Mouse (Mus musculus): Measurements from ENCODE around the gene Rab20. TPM values are rescaled to one million over a fixed set of nuclear protein-coding genes. Genes with fewer than 3 reads are reported as not detected.

Rab20 gene
- polyA plus RNA-seq (2015; fragmentation: Nextera tagmentation; extraction: Ambion mirVana) = 1.6 and 1.7 TPM in 2 replicates

DNA sequence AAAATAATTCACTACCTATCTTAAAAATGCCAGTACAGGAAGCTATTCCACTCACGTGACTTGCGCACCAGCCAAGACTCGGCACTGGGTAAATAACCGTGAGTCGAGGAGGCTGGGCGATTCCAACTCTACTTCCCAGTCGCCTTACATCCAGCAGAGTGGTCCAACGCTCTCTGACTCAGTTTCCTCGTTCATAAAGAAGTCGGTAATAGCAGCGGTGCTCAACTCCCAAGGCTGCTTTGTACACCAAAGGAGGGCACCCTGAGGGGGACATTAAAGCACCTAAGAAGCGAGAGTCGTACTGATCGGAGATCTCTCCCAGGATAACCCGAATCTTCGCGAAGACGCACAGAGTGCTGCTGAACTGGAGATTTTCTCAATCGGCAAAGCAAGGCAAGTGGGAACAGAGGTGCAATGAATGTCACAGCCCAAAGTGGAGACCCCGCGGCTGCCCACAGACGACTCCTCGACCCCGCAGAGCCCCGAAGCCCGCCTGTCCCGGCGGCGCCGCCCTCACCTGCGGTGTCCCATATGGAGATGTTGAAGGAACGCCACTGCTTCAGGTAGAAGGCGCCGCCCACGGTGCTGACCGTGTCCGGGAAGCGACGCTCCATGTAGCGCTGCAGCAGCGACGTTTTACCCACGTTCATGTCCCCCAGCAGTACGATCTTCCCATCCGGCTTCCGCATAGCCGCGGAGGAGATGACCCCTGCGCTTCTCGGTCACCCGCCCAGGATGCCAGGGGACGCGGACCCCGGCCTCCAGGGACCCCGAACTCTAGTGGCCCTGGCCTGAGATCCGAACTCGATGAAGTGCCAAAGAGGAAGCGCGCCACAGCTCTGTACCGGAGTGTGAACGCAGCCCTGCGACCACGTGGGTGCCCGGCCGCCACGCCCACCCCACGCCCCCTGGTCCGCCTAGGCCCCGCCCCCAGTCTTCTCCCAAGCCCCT is at the start of gene Rab20:
TSS of gene Rab20 (minus strand) at position 900 of the 951 bp plus-strand sequence.
- no peak within 1 kb of the TSS for H3K27ac ChIP-seq
- peak within 1 kb of the TSS; percentile 60 for H3K4me3 ChIP-seq
- peaks cover 92% of the 10 kb centered on the region for H3K27me3 ChIP-seq
- WGBS = under 1% methylated on average over 68 of the region's 69 CpGs
- peak; percentile 64 for ATAC-seq (ENCODE audit: low FRiP score, low read depth)
- H3K4me2 ChIP-seq (replicated peaks) = peak within 1 kb of the TSS; percentile 99
- H3K4me1 ChIP-seq = peaks cover 45% of the 10 kb centered on the region
- H3K36me3 ChIP-seq = no peaks in the 10 kb centered on the region
- no peaks in the 10 kb centered on the region for H3K9me3 ChIP-seq
- H3K9ac ChIP-seq = peak within 1 kb of the TSS; percentile 57

DNA sequence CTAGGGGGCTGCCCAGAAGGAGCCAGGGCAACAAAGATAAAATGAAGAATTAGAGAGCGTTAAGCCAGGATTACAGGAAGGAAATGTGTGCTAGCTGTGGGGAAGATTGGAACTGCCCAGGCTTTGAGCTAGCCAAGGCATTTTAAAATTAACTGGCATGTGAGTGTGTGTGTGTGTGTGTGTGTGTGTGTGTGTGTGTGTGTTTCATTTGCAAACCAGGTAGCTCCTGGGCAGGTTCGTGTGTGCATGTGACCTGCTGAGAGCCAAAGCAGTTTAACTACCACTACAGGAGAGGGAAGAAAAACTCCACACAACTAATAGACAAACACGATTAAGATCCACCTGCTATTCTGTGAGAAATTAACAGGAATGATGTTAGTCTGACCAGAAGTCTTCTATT is 44.8 kb upstream of the Rab20 start:
- Histone ChIP-seq H3K9me3 (no peaks in the 10 kb centered on the region), H3K27ac (no peak overlapping the region), H3K4me1 (peaks cover 2% of the 10 kb centered on the region; the same call in 1 of the 2 replicates), H3K27me3 (no peaks in the 10 kb centered on the region), H3K4me3 (no peak overlapping the region), H3K9ac (no peak overlapping the region), H3K36me3 (peaks cover 56% of the 10 kb centered on the region), H3K4me2 (replicated peaks) (no peak overlapping the region)
- WGBS = 78% methylated on average over 3 of the region's 3 CpGs
- no peak for ATAC-seq (ENCODE audit: low FRiP score, low read depth)

DNA sequence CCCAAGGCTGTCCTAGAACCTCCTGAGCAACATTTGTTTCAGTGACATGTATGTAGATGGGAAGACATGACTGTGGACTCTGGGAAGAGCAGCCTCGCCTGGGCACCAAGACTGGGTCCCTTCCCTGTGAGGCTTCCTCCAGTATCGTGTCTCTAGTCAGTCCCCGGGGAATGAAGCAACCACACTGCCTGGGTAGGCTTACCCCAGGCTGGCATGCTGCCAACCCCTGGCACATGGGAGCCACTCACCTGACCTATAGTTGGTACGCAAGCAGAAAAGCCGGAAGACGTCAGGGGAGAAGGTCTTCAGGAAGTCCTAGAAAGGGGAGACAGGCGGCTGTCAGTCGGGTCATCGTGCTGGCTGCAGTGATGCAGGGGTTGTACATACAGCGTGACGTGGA is 40.2 kb upstream of the Rab20 start:
- ATAC-seq (ENCODE audit: low FRiP score, low read depth) = no peak
- no peaks in the 10 kb centered on the region for H3K27me3 ChIP-seq
- no peak overlapping the region for H3K27ac ChIP-seq
- H3K4me1 ChIP-seq = no peaks in the 10 kb centered on the region
- H3K4me3 ChIP-seq = no peak overlapping the region
- WGBS = 88% methylated on average over 11 of the region's 11 CpGs
- no peaks in the 10 kb centered on the region for H3K9me3 ChIP-seq
- no peak overlapping the region for H3K4me2 ChIP-seq (replicated peaks)
- H3K36me3 ChIP-seq = peaks cover 81% of the 10 kb centered on the region
- H3K9ac ChIP-seq = no peak overlapping the region

- no peaks in the 10 kb centered on the region for H3K4me1 ChIP-seq
- no peak overlapping the region for H3K4me3 ChIP-seq
- peaks cover 84% of the 10 kb centered on the region for H3K36me3 ChIP-seq
- 88% methylated on average over 6 of the region's 6 CpGs for WGBS
- no peaks in the 10 kb centered on the region for H3K27me3 ChIP-seq
- no peak overlapping the region for H3K27ac ChIP-seq
- no peak overlapping the region for H3K4me2 ChIP-seq (replicated peaks)
- H3K9ac ChIP-seq = no peak overlapping the region
- no peak for ATAC-seq (ENCODE audit: low FRiP score, low read depth)
- no peaks in the 10 kb centered on the region for H3K9me3 ChIP-seq
Observed at GRCm38 (mm10) chr8:11518056-11518396, 39.5 kb upstream of the Rab20 start.

DNA sequence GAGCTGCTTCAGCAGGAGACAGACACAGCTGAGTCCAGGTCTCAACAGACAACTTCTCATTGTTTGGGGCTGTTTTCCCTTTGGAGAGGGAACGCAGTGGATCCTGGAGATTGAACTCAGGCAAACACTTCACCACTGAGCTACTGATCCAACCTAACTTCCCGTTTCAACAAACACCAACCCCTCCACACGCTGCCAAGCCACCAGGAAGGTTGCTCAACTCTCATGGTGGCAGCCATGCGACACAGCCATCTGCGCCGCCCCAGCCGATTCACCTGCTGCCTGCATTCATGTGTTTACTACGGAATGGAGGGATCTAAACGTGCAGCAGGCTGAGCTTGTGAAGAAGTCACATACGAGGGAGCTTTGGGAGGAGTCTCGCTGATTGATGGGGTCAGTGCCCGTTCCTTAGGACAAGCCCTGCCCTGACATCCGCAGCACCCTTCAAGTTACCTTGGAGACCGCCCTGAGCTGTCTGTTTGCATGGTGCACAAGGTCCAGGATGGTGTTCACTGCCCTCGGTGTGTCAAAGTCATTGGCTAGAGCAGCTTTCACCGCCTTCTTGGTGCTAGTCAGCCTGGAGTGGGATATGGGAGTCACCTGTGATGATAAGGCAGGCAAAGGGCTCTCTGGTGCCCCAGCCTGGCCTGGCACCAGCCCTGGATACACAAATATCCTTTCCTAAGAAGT is 39.0 kb upstream of the Rab20 start:
- no peak for ATAC-seq (ENCODE audit: low FRiP score, low read depth)
- WGBS = 86% methylated on average over 16 of the region's 16 CpGs
- no peak overlapping the region for H3K27ac ChIP-seq

GRCm38 (mm10) chr8:11516292-11516691 is 37.8 kb upstream of the Rab20 start:
- Histone ChIP-seq H3K36me3 (peaks cover 89% of the 10 kb centered on the region), H3K27ac (no peak overlapping the region), H3K4me3 (no peak overlapping the region), H3K9ac (no peak overlapping the region), H3K4me1 (no peaks in the 10 kb centered on the region), H3K9me3 (no peaks in the 10 kb centered on the region), H3K27me3 (no peaks in the 10 kb centered on the region), H3K4me2 (replicated peaks) (no peak overlapping the region)
- ATAC-seq (ENCODE audit: low FRiP score, low read depth) = no peak
- WGBS = 92% methylated on average over 9 of the region's 9 CpGs

More for the DNA sequence above, 39.0 kb upstream of the Rab20 start:
- Histone ChIP-seq H3K36me3 (peaks cover 89% of the 10 kb centered on the region), H3K4me1 (no peaks in the 10 kb centered on the region), H3K4me3 (no peak overlapping the region), H3K9ac (no peak overlapping the region), H3K4me2 (replicated peaks) (no peak overlapping the region), H3K27me3 (no peaks in the 10 kb centered on the region), H3K9me3 (no peaks in the 10 kb centered on the region)

DNA sequence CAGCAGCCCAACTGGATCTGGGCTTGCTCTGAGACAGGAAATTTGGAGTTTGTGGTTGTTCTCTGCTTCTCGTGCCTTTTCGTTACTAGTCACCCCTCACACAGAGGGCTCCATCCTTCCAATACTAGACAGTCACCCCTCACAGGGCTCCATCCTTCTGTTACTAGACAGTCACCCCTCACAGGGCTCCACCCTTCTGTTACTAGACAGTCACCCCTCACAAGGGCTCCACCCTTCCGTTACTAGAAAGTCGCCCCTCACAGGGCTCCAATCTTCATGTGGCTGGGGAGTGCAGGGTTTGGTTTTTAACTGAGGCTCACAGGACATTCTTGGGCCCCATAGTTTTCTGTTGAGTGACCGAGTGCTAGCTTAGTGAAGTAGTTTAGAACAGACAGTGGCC is 34.7 kb upstream of the Rab20 start:
- Histone ChIP-seq H3K36me3 (peaks cover 98% of the 10 kb centered on the region), H3K27ac (no peak overlapping the region), H3K4me3 (no peak overlapping the region), H3K27me3 (no peaks in the 10 kb centered on the region), H3K9me3 (no peaks in the 10 kb centered on the region), H3K4me1 (no peaks in the 10 kb centered on the region), H3K4me2 (replicated peaks) (no peak overlapping the region), H3K9ac (no peak overlapping the region)
- ATAC-seq (ENCODE audit: low FRiP score, low read depth) = no peak
- 86% methylated on average over 5 of the region's 5 CpGs for WGBS

- Histone ChIP-seq H3K9me3 (no peaks in the 10 kb centered on the region), H3K4me1 (no peaks in the 10 kb centered on the region), H3K4me3 (no peak overlapping the region), H3K9ac (no peak overlapping the region), H3K27me3 (no peaks in the 10 kb centered on the region), H3K4me2 (replicated peaks) (no peak overlapping the region), H3K27ac (no peak overlapping the region), H3K36me3 (peaks cover 97% of the 10 kb centered on the region)
- ATAC-seq (ENCODE audit: low FRiP score, low read depth) = no peak
- WGBS = 85% methylated on average over 9 of the region's 9 CpGs
Observed at GRCm38 (mm10) chr8:11512711-11513110, 34.2 kb upstream of the Rab20 start.

DNA sequence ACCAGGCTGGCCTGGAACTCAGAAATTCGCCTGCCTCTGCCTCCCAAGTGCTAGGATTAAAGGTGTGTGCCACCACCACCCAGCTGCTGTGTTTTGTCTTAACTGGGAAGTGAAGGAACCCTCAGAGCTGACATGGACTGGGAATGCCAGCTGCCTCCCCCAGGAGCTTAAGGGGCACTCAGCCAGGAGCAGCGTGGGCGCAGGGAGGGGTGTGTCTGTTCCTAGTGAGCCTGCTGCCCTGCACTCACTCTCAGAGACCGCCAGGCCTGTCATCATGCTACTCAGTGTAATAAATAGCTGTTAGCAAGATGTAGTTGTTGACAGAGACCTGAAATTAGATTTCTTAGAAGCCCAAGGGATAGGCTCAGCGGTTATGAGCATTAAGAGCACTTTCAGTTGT is 32.5 kb upstream of the Rab20 start:
- Histone ChIP-seq H3K4me2 (replicated peaks) (no peak overlapping the region), H3K27me3 (no peaks in the 10 kb centered on the region), H3K27ac (no peak overlapping the region), H3K9me3 (no peaks in the 10 kb centered on the region), H3K4me3 (no peak overlapping the region), H3K9ac (no peak overlapping the region), H3K4me1 (no peaks in the 10 kb centered on the region), H3K36me3 (peaks cover 97% of the 10 kb centered on the region)
- ATAC-seq (ENCODE audit: low FRiP score, low read depth) = no peak
- 80% methylated on average over 5 of the region's 5 CpGs for WGBS

GRCm38 (mm10) chr8:11508880-11509279 is 30.4 kb upstream of the Rab20 start:
- H3K27me3 ChIP-seq = no peaks in the 10 kb centered on the region
- no peak overlapping the region for H3K27ac ChIP-seq
- WGBS = 78% methylated on average over 10 of the region's 10 CpGs
- H3K36me3 ChIP-seq = peaks cover 97% of the 10 kb centered on the region
- H3K4me1 ChIP-seq = no peaks in the 10 kb centered on the region
- no peak overlapping the region for H3K4me2 ChIP-seq (replicated peaks)
- H3K9ac ChIP-seq = no peak overlapping the region
- no peaks in the 10 kb centered on the region for H3K9me3 ChIP-seq
- H3K4me3 ChIP-seq = no peak overlapping the region
- no peak for ATAC-seq (ENCODE audit: low FRiP score, low read depth)

DNA sequence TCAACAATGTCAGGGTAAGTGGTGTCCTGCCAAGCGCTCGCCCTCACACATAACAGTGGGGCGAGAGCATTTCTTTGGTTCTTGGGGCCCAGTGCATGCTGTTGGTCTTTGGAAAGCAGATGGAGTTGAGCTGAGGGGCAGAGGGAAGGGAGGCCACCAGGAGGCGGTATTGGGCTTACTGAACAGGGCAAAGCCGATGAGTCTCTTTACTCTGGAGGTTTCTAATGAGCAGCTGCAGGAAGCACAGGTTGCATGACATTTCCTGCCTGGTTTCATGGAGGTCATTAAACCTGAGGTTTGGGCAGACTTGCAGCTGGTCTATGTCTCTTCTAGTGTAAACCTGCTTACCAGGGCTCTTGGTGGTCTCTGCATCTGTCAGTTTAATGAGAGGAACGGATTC is 28.3 kb upstream of the Rab20 start:
- 59% methylated on average over 6 of the region's 6 CpGs for WGBS
- Histone ChIP-seq H3K4me1 (no peaks in the 10 kb centered on the region), H3K9ac (no peak overlapping the region), H3K36me3 (peaks cover 93% of the 10 kb centered on the region), H3K27me3 (no peaks in the 10 kb centered on the region), H3K4me3 (no peak overlapping the region), H3K27ac (no peak overlapping the region), H3K4me2 (replicated peaks) (no peak overlapping the region), H3K9me3 (no peaks in the 10 kb centered on the region)
- no peak for ATAC-seq (ENCODE audit: low FRiP score, low read depth)

GRCm38 (mm10) chr8:11506074-11506473 is 27.6 kb upstream of the Rab20 start:
- peaks cover 85% of the 10 kb centered on the region for H3K36me3 ChIP-seq

More at GRCm38 (mm10) chr8:11506074-11506473, 27.6 kb upstream of the Rab20 start:
- no peak for ATAC-seq (ENCODE audit: low FRiP score, low read depth)
- no peak overlapping the region for H3K9ac ChIP-seq
- H3K27ac ChIP-seq = no peak overlapping the region
- H3K27me3 ChIP-seq = no peaks in the 10 kb centered on the region
- no peaks in the 10 kb centered on the region for H3K4me1 ChIP-seq
- H3K4me2 ChIP-seq (replicated peaks) = no peak overlapping the region
- WGBS = 85% methylated on average over 14 of the region's 14 CpGs
- no peaks in the 10 kb centered on the region for H3K9me3 ChIP-seq
- no peak overlapping the region for H3K4me3 ChIP-seq
